Mouse (Mus musculus): ENCODE results near the gene Shc2.
A peak's percentile ranks its signal among the peaks of the same experiment; 100 is the strongest.

The Shc2 gene

DNA sequence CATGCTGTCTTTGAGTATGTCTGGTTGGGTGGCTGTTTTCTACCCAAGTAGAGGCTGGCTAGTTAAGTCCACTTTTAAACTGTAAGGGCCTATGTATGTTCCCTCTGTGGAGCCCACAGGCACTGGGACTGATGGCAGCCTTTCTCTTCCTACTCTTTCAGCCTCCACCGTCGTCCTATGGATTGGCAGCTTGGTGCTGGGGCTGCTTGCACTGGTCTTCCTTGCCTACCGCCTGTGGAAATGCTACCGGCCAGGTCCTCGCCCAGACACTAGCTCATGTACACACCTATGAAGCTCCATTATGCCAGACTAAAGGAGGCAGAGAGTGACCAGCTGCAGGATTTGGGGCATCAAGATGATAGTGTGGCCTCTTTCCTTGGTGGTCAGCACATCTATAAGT lies 30.4 kb upstream of the Shc2 start:
- no peak for DNase-seq

DNA sequence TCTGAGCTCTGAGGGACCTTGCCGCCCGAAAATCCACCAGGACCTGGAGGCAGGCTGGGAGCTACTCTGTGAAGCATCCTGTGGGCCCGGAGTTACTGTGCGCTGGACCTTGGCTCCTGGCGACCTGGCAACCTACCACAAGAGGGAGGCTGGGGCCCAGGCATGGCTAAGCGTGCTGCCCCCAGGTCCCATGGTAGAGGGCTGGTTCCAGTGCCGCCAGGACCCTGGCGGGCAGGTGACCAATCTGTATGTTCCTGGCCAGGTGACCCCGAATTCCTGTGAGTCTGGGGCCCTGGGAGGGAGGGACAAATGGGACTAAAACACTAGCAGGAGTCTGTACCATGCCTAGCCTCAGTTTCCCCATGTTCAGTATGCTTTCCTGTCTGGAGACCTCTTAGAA lies 28.8 kb upstream of the Shc2 start:
- no peak for DNase-seq

- no peak for DNase-seq
These were observed 27.3 kb upstream of the Shc2 start for GRCm38 (mm10) chr10:79665051-79665450.

DNA sequence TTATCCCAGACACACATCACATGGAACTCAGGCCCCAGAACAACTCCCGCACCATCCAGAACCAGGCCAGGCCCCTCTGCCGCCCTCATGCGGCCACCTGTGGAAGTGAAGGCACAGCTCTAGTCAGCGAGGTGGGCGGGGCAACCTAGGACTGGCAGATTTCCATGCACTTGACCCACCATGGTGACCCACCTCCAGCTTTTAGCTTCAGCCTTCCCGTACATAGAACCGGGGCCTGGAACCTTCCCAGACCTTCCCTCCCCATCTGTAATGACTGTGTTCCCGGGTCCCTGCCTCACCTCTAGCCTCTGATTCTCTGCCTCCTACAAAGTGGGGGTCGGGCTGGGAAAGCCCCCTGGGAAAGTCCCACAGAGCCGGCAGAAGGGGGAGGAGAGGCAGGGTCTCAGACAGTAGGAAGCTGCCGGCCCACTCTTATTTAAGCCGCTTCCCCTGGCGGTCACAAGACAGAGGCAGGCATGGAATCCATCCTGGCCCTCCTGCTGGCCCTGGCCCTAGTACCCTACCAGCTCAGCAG lies 26.5 kb upstream of the Shc2 start, which contains the start of gene Madcam1:
Gene Madcam1, plus strand, starts transcription at position 429 of the 535 bp plus-strand sequence.
- peak; percentile 71 for DNase-seq

GRCm38 (mm10) chr10:79661861-79662260 lies 24.1 kb upstream of the Shc2 start:
- no peak for DNase-seq

GRCm38 (mm10) chr10:79660298-79660697 lies 22.6 kb upstream of the Shc2 start:
- DNase-seq, result no peak

DNA sequence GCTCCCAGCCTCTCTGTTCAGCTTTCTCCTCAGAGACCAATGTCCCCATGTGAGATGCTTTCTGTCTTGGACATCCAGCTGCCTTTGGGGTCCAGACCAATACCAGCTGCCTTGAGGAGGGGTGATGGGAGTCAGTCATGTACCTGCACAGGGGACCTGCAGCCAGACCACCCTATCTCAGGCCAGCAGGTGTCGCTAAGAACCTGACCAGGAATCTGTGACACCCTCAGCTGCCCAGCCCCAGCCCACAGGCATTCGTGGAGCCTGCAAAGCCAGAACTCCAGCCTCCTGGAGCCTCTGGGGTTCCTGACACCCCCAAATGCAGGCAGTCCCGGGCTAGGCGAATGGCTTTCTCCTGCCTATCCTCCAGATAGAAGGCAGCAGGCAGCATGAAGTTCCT lies 21.1 kb upstream of the Shc2 start:
- DNase-seq, result no peak

GRCm38 (mm10) chr10:79654946-79655395 lies 17.3 kb upstream of the Shc2 start:
- DNase-seq, result peak; percentile 47

DNA sequence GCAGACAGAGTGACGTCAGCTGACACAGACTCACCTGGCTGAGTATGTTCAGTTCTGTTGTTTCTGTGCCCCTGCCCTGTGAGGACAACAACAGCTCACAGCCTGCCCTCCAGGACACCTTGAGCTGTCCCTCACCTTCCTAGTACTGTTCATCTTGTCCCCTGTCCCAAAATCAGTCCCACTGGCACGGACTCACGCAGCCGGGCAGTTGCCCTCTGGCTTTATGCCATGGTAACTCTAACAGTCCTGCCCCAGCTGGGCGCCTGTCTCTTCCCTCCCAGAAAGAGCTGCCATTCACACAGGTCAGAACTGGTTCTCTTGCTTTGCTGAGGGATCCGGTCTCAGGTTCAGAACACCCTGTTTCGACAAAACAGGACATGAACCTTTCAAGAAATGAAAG lies 15.1 kb upstream of the Shc2 start:
- DNase-seq, result no peak

- DNase-seq, result peak; percentile 80
These were observed 11.5 kb upstream of the Shc2 start for GRCm38 (mm10) chr10:79649070-79649751.

DNA sequence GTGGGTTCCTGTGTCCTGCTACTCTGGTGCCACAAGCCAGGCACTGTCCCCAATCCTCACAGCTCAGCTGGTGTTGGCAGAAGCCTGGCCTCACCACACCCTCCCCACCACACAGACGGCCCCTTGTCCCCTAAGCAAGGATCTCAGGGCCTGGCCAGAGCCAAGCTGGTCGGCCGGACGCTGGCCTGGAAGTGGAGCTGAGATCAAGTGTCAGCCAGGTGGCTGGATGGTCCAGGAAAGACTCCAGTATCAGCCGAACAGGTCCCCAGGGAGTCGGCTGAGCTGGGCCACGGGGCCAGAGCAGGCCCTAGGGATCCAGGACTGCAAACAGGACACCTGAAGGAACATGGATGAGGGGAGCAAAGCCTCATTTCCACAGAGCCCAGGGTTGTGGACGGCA lies 8.0 kb upstream of the Shc2 start, which contains the start of gene Odf3l2:
Gene Odf3l2, minus strand, starts transcription at position 28 of the 400 bp plus-strand sequence.
- no peak for DNase-seq

DNA sequence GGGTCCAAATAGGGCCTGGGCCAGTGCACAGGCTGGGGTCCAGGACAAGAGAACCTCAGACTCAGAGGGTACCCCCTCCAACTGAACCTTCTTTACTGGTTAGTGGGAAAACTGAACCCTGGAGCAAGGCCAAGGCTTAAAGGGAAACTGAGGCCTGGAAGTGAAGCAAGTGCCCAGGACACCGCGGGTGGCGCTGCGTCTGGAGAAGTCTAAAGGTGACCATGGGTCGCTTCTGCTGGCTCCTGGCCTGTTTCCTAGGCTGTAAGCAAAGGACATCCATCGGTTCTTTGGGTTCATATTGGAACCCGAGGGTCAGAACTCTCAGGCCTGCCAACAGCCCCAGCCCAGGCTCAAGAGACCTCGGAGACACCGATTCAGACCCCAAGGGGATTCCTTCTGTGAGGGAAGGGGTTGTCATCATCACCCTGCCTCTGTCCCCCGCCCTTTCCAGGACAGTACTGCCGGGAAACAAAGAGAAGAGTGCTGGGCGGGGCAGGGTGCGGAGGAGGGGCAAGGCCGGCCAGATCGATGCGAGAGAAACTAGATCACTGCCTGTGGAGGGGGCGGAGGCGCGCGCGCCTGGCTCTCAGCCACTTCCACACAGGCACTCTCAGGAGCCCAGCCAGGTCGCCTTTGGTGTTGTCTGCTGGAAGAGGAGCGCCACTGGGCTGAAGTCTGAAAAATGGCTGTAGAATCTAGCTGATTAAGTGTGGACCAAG lies 927 bp upstream of the Shc2 start:
- DNase-seq, result peak; percentile 39

DNA sequence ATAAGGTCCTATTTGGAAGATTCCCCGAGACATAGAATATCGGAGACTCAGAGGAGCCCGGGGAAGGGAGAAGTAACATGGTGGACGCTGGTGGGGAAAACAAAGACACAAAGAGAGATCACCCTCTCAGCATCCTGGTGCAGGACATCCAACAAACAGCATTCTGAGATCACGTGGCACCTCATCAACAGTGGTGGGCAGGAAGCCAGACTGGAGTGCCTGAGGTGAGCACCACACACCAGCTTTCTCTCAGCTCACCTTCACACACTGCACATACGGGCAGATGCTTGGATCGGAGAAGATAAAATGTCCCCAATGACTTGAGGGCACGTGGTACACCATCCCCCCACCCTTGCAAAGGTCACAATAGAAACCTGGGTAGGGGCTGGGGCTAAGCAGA lies 1.4 kb downstream of the Shc2 start:
- DNase-seq, result no peak

DNA sequence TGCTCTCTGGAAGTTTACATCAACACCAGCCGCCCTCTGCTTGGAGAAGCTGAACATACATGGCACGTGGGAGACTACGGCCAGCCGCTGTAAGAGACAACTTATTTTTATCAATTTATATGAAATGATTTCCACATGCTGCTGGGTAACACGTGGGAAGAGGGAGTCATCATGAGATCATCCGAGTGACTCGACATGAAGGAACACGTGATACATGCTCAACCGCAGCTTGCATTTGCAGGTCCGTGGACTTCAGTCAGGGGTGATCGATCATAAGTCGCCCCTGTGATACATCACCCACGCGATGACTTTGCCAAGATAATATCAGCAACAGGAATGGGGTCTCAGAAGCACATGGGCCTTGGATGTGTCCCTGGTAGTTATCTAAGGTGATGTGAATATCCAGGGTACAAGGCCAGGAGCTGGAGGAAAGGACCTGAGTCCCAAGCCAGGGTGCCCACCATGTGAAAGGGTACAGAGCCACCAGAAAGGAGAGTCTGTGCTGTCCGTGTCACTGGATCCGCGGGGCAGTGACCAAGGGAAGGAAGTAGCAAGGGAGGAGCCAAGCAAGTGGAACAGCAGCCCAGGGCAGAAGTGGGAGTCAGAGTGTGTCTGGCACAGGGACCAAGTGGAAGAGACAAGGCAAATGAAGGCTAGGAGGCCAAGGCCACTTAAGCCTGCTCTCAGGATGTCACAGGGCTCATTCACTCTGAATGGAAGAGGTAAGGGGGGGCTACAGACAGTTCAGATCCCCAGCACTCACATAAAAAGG lies 4.5 kb downstream of the Shc2 start:
- no peak for DNase-seq

- DNase-seq, result no peak
These were observed 6.3 kb downstream of the Shc2 start for GRCm38 (mm10) chr10:79631432-79631831.

DNA sequence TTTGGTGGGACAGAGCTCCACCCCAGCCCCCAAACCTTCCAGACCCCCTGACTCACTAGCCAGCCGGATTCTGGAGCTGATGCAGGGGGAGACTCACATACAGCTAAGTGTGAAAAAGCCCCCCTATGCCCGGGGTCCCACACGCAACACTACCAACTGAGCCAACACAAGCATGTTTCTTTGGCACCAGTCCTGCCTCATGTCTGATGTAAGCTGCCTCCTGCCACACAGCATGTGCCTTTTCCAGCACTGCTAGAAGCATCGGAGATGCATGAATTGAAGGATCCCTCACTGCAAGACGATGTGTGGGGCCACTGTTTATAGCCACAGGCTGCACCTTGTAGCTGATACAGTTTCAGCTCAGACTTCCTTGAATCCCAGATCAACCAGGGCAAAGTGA lies 9.3 kb downstream of the Shc2 start:
- no peak for DNase-seq

- no peak for DNase-seq
These were observed 11.6 kb downstream of the Shc2 start for GRCm38 (mm10) chr10:79626156-79626555.

DNA sequence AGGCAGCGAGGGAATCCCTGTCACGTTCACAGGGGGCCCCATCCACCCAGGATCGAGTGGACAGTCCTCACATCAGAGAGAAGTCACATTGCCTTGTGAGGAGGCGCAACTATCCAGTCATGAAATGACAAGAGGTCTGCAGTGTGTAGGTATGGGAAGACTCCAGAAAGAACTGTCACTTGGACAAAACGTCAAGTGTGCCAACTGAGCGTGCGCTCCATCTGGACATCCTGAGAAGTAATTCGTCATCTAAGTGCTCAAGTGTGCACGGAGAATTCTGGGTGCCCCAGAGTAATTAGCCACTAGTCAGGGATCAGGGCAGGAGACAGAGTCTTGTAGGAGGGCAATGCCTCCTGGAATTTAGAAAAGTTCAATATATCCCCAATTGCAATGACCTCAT lies 12.3 kb downstream of the Shc2 start:
- DNase-seq, result no peak

DNA sequence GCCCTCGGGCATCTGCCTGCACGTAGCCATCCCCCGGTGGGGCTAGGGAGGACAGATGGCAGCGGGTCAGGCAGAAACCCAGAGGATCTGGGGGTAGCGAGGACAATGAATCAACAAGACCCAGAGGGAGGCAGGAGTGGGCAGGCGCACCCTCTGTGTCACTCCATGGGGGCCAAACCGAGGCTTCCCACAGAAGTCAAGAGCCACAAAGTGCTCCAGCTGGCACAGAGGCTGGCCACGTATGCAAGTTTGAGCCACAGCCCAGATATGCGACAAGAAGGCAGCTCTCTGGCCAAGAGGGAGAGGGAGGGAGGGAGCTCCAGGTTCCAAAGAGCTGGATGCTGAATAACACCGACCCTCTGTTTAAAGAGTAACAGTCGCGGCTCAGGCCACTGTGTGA lies 13.8 kb downstream of the Shc2 start:
- no peak for DNase-seq

- DNase-seq, result no peak
These were observed 21.3 kb downstream of the Shc2 start for GRCm38 (mm10) chr10:79616376-79616775.

DNA sequence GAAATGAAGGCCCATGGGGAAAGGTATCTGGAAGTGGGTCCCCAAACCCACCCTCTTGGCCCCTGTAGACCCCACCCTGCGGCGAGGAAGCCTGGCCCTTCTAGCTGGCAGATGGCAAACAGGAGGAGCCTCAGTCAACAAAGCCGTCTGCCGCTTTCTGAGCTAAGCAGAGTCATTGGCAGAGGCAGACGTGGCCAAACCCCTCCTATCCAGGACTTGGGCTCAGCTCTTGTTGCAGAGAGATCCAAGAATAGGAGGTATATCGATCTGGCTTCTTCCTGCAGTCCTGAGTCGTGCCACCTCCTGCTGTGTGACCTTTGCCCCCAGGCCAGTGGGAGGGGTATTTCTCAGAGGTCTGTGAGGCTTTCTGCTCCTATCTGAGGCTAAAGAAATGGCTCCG lies 21.9 kb downstream of the Shc2 start:
- DNase-seq, result no peak

- no peak for DNase-seq
These were observed 23.4 kb downstream of the Shc2 start for GRCm38 (mm10) chr10:79614305-79614643.

- DNase-seq, result peak; percentile 71
These were observed 24.0 kb downstream of the Shc2 start, which contains the start of gene C2cd4c for GRCm38 (mm10) chr10:79613578-79614304. Gene C2cd4c, minus strand, starts transcription at chr10:79614025.
